12 mouse cellular contexts compared by ENCODE assay signal in genomic region chr19:23578606-23579355, GRCm38 (mm10).
DNase-seq lines count a peak whose midpoint lies in the region; ATAC-seq lines count a peak whose summit lies in the region.
"Had no signal": no experiment of that assay in that cellular context is flagged by ENCODE, and none has a peak within 500 bp of the region (broad histone marks: within the 10 kb centered on the region; RNA-seq: fewer than 3 reads in every experiment).

No protein-coding gene starts in this region.

- H3K4me3 ChIP-seq in forebrain, embryonic 15.5 days, result no peak overlapping the region
- no peak overlapping the region for H3K4me3 ChIP-seq in forebrain, embryonic 12.5 days (replicated peaks)
- H3K4me3 ChIP-seq: heart, embryonic 12.5 days had no signal

- DNase-seq in right cerebral cortex, adult 2 months (ENCODE audit: low spot score in 2 of 2), result peak; percentile 49 to 51
- DNase-seq in right cerebral cortex, postnatal 25 days, result no peak
- peak; percentile 20 to 59 for DNase-seq in left cerebral cortex, postnatal 14 days (ENCODE audit: low spot score in 2 of 2)
- DNase-seq in lung, postnatal 36 days, result no peak
- no peak for DNase-seq in natural killer cell, adult 2 months (ENCODE audit: low spot score in 2 of 2)
- DNase-seq in heart, postnatal 36 days, result no peak
- DNase-seq: spleen, adult 18-20 months; thymus, adult 18-20 months had no signal

- H3K4me2 ChIP-seq in forebrain, embryonic 15.5 days (replicated peaks), result no peak overlapping the region
- no peak overlapping the region for H3K4me2 ChIP-seq in forebrain, embryonic 12.5 days
- H3K4me2 ChIP-seq: heart, embryonic 12.5 days had no signal

- H3K4me1 ChIP-seq in forebrain, embryonic 15.5 days, result 0 out of 2 replicates have a peak, but pooled peaks cover 7% of the 10 kb centered on the region
- H3K4me1 ChIP-seq in forebrain, embryonic 12.5 days, result no peaks in the 10 kb centered on the region
- H3K4me1 ChIP-seq: heart, embryonic 12.5 days had no signal

- 46% methylated on average over 11 of the region's 11 CpGs for WGBS in forebrain, embryonic 15.5 days
- 78% methylated on average over 11 of the region's 11 CpGs for WGBS in forebrain, embryonic 12.5 days

- no peak overlapping the region for H3K9ac ChIP-seq in forebrain, embryonic 15.5 days (replicated peaks)
- H3K9ac ChIP-seq in forebrain, embryonic 12.5 days, result no peak overlapping the region
- H3K9ac ChIP-seq: heart, embryonic 12.5 days; liver, embryonic 14.5 days had no signal

- H3K36me3 ChIP-seq in forebrain, embryonic 15.5 days, result no peaks in the 10 kb centered on the region
- no peaks in the 10 kb centered on the region for H3K36me3 ChIP-seq in forebrain, embryonic 12.5 days (replicated peaks)
- H3K36me3 ChIP-seq: heart, embryonic 12.5 days had no signal

- H3K9me3 ChIP-seq in forebrain, embryonic 15.5 days, result no peaks in the 10 kb centered on the region
- H3K9me3 ChIP-seq in forebrain, embryonic 12.5 days, result no peaks in the 10 kb centered on the region
- H3K9me3 ChIP-seq: heart, embryonic 12.5 days had no signal

- peak; percentile 58 for ATAC-seq in forebrain, embryonic 15.5 days (replicated peaks)
- ATAC-seq in forebrain, embryonic 12.5 days (ENCODE audit: low FRiP score), result no peak

- peak overlapping the region; percentile 52; the same call in 1 of the 2 replicates for H3K27ac ChIP-seq in forebrain, embryonic 15.5 days (replicated peaks)
- H3K27ac ChIP-seq in forebrain, embryonic 12.5 days, result no peak overlapping the region
- H3K27ac ChIP-seq: liver, embryonic 14.5 days had no signal

- H3K27me3 ChIP-seq in forebrain, embryonic 15.5 days, result no peaks in the 10 kb centered on the region
- no peaks in the 10 kb centered on the region for H3K27me3 ChIP-seq in forebrain, embryonic 12.5 days
- H3K27me3 ChIP-seq: heart, embryonic 12.5 days had no signal

- intact Hi-C loops in left cerebral cortex, postnatal 14 days (cut with DNase I), result loop anchor here (5.0 kb wide), 2 partner anchors 179 to 384 kb away; partner anchors contain the start of gene Apba1
- intact Hi-C loops in heart, postnatal 36 days (cut with DNase I), result loop anchor here (10.0 kb wide), 2 partner anchors 176 to 386 kb away; partner anchors contain the start of gene Apba1

Comparison
In these comparisons a context has a peak if more than half of its experiments do, and no peak if none do; other contexts are left out.
1. DNase-seq: peak in right cerebral cortex, adult 2 months (2 of 2) and left cerebral cortex, postnatal 14 days (2 of 2); none in right cerebral cortex, postnatal 25 days (single experiment), lung, postnatal 36 days (single experiment), natural killer cell, adult 2 months (0 of 2) and heart, postnatal 36 days (0 of 2).